Mouse (Mus musculus): ENCODE results near the gene Sema5a. TPM values are rescaled to one million over a fixed set of nuclear protein-coding genes. Genes with fewer than 3 reads are reported as not detected.
A peak's percentile ranks its signal among the peaks of the same experiment; 100 is the strongest.

The Sema5a gene
- total RNA-seq, 2 experiments from 2014 or later = 29.5 to 30.7 TPM

DNA sequence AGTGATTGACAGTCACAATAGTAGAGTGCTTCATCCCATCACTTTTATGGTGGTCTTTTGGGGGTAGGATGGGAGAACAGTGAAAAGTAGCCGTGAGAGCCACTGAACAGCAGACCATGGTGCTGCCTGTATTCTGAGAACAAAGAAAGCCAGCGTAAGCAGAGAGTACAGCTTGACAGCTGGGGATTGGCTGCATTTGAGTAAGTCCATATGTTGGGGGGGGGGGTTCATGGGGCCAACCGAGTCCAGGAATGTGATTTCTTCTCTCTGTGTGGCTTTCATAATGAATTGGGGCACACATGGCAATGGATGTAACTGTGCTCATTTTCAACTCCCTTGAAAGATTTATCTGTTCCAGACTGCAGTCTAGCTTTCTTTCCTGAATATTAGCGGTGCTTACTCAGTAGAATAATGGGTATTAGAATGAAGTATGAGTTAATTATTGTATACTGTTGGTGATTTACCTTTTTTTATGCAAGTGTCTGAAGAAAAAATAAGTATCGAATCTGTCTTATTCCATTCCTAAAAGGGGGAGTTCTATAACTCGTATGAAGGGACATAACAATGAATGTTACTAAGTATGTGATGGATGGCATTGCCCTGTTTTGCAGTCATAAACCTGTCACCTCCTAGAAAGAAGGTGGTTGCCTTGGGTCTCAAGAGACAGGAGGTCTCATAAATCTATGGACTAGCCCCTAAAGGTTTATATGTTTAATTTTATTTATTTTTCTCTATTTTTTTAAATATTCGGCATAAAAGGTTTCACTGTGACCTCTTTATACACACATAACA lies 203.1 kb downstream of the Sema5a start:
- no peak for DNase-seq

- no peak for DNase-seq
Observed at GRCm38 (mm10) chr15:32459046-32459445, 214.4 kb downstream of the Sema5a start.

DNA sequence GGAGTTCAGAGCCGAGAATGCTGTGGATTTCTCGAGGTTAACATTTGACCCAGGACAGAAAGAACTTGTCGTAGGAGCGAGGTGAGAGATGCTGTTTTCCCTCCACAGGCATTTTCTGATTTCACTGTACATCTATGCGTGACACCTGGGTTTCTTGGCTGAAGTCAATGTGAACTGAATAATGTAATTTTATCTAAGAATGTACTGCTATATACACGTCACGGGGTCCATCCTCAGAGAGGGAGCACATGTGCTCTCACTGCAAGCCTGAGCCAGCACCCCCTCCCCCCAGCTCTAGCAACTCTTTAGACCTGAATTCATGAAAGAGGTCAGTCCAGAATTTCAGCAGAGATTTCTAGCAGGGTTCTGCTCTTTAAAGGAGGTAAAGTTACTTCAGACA lies 215.6 kb downstream of the Sema5a start:
- no peak for DNase-seq

- DNase-seq = no peak
Observed at GRCm38 (mm10) chr15:32471480-32472050, 227.0 kb downstream of the Sema5a start.

DNA sequence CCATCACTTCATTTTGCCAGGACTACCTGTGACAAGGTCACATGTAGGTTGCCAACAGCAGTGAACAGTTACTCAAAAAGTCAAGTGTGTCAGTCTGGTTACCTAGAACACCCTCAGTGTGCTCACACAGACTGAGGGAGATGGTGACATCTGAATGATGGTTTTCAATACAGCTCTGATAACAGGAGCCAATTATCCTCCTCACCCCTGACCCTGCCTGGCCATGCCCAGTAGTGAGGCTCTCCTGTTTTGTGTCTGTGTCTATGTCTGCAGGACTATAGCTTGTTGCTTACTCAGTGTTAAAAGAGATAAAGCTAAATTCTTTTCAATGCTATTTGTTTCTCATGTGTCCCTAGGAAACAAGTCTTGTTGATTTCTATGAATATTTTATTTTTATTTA lies 236.1 kb downstream of the Sema5a start:
- no peak for DNase-seq

- no peak for DNase-seq
Observed at GRCm38 (mm10) chr15:32485064-32485964, 240.7 kb downstream of the Sema5a start.

GRCm38 (mm10) chr15:32487968-32488367 lies 243.4 kb downstream of the Sema5a start:
- DNase-seq = no peak

DNA sequence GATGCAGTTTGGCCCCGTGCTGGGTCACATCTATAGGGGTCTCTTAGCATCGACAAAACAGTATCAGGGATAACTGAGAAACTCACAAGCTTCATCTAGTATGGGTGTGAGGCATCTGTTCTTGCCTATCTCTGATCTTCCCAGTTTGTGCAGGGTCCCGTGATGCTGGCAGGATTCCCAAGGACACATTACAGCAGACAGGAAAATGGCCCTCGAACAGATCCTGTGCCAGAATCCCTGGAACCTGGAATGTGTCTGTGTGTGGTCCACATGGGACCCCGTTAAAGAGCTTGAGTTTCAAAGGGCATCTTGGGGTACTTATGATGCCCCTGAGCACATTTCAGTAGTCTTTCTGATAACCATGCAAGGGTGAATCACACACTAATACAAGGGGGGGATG lies 249.6 kb downstream of the Sema5a start:
- no peak for DNase-seq

DNA sequence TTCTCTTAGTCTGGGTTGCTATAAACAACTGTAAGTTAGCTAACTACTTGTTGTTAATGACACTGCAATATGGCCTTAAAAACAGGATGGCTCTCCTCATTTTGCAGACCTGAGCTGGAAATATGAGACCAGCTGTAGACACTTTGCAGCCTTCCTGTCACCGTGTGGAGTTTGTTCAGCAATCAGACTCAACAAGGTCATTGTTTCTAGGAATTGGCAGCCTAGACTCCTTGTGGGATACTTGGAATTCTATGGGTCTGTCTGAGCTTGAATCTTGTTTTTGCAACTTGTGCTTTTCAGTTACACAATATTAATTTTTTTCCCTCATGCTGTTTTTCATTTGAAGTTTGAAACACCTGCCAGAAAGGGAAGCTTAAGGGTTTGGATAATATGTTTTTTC lies 250.3 kb downstream of the Sema5a start:
- DNase-seq = peak; percentile 6

DNA sequence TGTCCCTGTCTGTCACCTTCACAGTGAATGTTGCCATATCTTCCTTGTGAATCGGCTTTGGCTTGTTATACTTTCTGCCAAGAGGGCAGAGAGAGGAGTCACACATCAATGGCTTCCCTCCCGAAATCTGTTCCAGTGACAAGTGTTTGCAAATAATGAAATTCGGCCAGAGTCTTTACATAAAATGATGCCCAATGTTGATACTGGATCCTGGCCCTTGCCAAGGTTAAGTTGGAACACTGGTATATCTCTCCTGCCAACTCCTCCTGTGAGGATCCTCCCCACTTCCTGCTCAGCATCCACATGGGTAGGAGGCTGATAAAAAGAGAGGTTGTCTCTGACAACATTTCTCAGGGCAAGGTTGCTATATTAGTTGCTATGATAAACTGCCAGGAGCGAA lies 252.3 kb downstream of the Sema5a start:
- no peak for DNase-seq

- no peak for DNase-seq
Observed at GRCm38 (mm10) chr15:32505941-32506340, 261.3 kb downstream of the Sema5a start.

- no peak for DNase-seq
Observed at GRCm38 (mm10) chr15:32508282-32508681, 263.7 kb downstream of the Sema5a start.

GRCm38 (mm10) chr15:32514877-32515276 lies 270.3 kb downstream of the Sema5a start:
- no peak for DNase-seq

DNA sequence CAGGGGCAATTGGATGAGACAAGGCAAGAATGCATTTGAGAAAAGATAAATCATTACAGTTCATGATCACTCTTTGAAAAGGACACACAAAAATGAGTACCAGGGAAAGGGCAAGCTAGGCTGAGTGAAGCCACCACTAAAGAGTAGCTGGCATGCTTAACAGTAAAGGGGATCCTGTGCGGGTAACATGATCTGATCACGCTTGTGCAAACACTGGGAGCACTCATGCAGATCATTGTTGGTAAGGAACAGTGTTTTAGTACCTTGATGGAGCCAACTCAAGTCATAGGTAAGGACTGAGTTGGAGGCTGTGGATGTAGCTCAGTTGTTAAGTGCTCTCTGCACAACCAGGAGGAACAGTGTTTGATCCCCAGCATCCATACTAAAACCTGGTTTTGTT lies 273.3 kb downstream of the Sema5a start:
- no peak for DNase-seq

GRCm38 (mm10) chr15:32532539-32532938 lies 287.9 kb downstream of the Sema5a start:
- no peak for DNase-seq

- DNase-seq = no peak
Observed at GRCm38 (mm10) chr15:32533541-32534080, 289.0 kb downstream of the Sema5a start.

DNA sequence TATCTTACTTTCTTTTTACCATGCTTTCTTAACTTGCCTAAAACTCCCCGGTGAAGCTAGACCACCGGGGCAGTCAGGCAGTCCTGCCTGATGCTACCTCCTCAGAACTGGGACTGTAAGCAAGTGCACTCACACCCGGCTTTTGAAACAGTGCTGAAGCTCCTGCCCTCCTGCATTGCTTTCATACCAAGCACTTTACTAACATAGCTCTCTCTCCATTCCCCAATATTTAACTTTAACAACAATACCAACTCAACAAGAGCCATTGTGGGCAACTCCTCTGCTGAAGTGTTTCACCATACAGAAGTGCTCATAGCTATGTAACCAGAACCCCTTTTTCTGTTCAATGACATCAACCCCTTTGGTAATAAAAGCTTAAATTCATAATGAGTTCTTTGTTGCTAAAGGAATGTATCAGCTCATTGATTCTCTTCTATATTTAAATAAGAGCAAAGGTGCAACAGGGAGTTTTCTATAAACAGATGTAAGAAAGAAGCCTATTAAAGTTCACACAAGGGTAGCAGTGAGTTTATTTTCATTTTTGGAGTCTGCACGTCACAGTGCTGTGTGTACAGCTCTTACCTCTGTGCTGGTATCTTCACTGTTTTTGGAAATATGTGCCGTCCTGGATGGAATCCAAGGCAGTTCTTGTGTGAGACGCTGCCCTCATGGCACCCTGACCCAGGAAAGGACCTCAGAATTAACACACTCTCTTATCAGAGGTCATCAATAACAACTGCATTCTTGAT lies 292.3 kb downstream of the Sema5a start:
- no peak for DNase-seq

DNA sequence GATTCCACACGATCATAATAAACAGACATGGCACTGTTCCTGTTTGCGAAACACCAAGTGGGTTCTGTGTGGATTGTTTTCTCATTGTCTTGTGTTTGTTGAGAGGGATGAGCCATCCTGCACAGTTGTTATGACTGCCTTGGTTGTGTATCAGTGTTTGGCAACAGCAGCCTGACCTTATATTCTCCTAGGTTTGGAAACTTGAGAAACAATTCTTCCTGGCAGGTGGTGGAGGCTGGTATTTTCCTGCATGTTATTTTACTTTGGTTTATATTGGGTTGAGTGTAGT lies 292.8 kb downstream of the Sema5a start:
- DNase-seq = no peak

GRCm38 (mm10) chr15:32538092-32538491 lies 293.5 kb downstream of the Sema5a start:
- DNase-seq = no peak

DNA sequence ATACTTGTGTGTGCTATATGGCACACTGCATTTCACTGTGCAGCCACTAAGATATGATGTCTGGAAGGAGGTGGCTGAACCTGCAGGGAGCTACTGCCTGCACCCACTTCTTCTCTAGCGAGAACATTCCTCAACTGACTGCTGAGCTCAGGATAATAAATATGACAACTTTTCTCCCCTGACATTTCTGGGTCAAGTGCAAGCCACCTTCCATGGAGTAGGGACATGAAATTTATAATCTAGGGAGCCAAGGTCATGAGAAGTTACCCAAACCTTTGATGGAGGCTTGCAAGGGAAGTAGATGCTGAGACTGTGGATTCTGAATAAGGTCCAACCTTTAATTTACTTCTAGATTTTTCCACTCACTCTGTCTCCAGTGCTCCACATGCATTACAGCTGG lies 298.1 kb downstream of the Sema5a start:
- DNase-seq = no peak

GRCm38 (mm10) chr15:32543181-32543580 lies 298.6 kb downstream of the Sema5a start:
- no peak for DNase-seq

GRCm38 (mm10) chr15:32545455-32545854 lies 300.8 kb downstream of the Sema5a start:
- DNase-seq = no peak
